Mouse (Mus musculus) gastrocnemius, adult 2 months (tissue): ENCODE results near the gene Glyctk. TPM values are rescaled to one million over a fixed set of nuclear protein-coding genes. Genes with fewer than 3 reads are reported as not detected.
A peak's percentile ranks its signal among the peaks of the same experiment; 100 is the strongest.

Source experiments
- DNase-seq: peaks from one replicate; pipeline ENCODE4 v3.0.0; 2022
- H3K27ac ChIP-seq: fragments of 200-600 bp; 2 replicates; pipeline ENCODE4 v1.8.1; 2022; ENCODE audit warnings: mild to moderate bottlenecking
- H3K4me3 ChIP-seq: fragments of 200-600 bp; 2 replicates; pipeline ENCODE4 v1.8.1; 2022; ENCODE audit warnings: mild to moderate bottlenecking, moderate library complexity
- CTCF ChIP-seq: fragments of 200-600 bp; IDR thresholded peaks from 2 replicates; pipeline ENCODE4 v1.8.1; 2022; ENCODE audit warnings: antibody characterized with exemption, mild to moderate bottlenecking, moderate library complexity
- intact Hi-C: fragments of 180-260 bp; cut with DNase I; formaldehyde crosslinking; loops from one replicate; pipeline ENCODE4 v1.15.1; 2025
- long read RNA-seq, 2 experiments: library from polyadenylated mRNA; stranded (forward); transcript quantifications; one replicate each; pipeline ENCODE4 v2.0.0; 2021
- total RNA-seq, 2 experiments: library from RNA; stranded (reverse); gene quantifications; 2 replicates each; pipeline ENCODE4 v1.2.3; 2021

The Glyctk gene
- total RNA-seq = 1 to 10 TPM in 1 of 2 experiments, under 1 TPM in 1; 0.61 to 2.8 TPM
- long read RNA-seq, experiment 1, partial matches to known transcripts = 0 of 2 reads
- long read RNA-seq, experiment 1, other reads (novel, unspliced or antisense) = 2 of 2 reads
- long read RNA-seq, experiment 2, partial matches to known transcripts = 0 of 1 reads
- long read RNA-seq, experiment 2, other reads (novel, unspliced or antisense) = 1 of 1 reads

DNA sequence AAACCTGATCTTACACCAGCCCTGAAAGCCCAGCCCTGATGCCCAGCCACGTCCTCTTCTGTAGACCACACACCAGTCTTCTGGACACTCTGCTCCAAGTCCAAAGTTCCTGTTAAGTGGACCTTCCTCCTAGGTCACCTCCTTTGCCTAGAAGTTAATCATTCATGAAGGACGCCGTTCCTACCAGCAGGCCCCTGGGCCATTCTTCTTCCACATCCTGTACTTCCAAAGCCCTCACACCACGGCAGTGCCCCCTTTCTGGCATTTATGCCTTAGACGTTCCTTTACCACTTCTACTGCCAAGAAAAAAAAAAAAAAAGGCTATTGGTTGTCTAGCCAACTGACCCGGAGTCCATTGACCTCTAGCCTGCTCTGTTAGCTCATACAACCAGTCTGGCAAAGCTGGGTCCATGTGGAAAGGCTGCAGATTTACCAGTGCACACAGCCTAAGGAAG lies at the start of gene Glyctk:
TSS of gene Glyctk (minus strand) at position 102 of the 455 bp plus-strand sequence.
- Histone ChIP-seq H3K4me3 (no peak within 1 kb of the TSS), H3K27ac (no peak within 1 kb of the TSS)
- TF ChIP-seq CTCF = no peak
- DNase-seq = no peak
- intact Hi-C loops = no loop called here

DNA sequence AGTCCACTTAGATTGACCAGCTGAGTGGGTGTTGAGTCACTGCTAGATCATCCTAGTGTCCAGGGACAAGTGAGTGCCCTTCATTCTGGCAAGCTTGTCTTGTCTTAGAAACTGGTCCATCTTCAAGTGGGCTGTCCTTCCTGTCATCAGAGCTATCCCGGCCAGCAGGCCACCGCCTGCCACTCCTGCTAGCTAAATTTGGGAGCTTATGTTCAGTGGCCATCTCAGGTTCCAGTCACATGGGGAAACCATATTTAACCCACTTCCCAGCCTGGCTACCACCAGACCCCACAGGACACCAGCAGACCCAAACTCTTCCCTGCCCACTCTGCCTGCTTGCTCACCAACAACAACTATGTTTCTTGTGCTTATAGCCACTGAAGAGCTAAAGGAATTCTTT lies 48.6 kb upstream of the Glyctk start:
- TF ChIP-seq CTCF = no peak
- DNase-seq = peak; percentile 84
- H3K4me3 ChIP-seq = peak overlapping the region; percentile 74
- intact Hi-C loops = loop anchor here (2.0 kb wide), 1 partner anchor 36 kb away; the partner anchor contains the start of gene Wdr82
- H3K27ac ChIP-seq = peak overlapping the region; percentile 98

DNA sequence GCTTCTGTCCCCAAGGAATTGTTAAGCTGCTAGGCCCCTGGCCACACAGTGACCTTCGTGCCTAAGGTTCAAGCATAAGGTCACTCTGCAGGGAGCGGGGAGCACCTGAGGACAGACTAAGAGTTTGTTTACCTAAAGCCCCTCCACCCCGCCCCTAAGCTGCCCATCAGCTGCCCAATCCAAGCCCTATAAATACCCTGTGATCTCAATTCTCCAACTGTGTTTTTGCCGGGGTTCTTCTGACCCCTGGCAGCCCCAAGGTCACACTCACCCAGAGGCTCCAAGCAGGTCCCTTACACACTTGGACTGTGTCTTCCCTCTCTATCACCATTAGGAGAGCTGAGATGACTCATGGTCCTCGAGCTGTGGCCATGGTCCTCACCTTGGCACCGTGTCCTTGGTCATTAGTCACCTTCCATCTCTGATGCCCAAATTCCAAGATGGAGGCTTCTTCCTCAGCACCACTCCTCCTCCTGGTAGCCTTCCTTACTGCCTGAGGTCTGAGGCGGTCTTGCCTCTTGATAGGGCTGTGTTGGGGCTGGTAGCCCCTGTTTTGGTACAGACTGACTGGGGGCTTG lies 47.9 kb upstream of the Glyctk start:
- intact Hi-C loops = loop anchor here (2.0 kb wide), 1 partner anchor 35 kb away; the partner anchor contains the start of gene Wdr82
- no peak for TF ChIP-seq CTCF
- DNase-seq = peak; percentile 24
- Histone ChIP-seq H3K27ac (peak overlapping the region; percentile 98), H3K4me3 (0 out of 2 replicates have a peak overlapping the region, but pooled peaks have one; percentile 7)

DNA sequence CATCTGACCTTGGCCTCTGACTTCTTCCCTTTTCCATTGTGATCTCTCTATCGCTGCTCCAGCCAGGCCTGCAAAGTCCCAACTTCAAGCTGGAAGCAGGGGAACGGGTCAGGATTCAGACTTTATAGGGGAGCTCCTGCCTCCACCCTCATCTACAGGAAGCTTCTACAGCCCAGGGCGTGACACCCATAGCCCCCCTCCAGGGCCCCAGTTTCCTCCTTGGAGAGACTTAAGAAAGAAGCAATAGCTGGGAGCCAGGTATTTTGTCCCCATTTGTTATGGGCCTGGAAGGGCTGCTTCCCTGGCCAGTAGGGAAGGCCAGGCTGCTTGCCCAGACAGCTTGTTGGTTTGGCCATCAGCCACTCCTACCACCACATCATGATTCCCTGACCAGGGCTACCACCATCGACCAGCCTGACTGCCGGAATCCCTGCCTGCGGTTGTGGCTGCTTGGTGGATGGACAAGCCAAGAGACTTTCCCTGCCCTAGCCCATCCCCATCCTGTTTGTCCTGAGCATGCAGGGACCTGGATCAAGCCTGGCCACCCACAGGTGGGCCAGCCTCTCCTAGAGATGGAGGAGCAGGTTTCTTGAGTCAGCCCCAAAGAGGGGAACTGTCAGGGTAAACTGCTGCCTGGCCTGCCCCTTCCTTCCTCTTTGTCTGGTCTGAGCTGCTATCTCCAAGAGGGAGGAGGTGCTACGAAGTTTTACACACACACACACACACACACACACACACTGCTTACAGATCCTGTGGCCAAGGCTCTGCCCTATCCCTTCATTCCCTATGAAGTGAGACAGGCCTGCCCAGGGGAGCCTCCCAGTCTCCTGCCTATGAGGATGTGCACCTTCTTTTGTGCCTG lies 46.3 kb upstream of the Glyctk start:
- H3K27ac ChIP-seq = peak overlapping the region; percentile 98
- peak overlapping the region; percentile 79 for H3K4me3 ChIP-seq
- intact Hi-C loops = no loop called here
- no peak for TF ChIP-seq CTCF
- DNase-seq = peak; percentile 64

DNA sequence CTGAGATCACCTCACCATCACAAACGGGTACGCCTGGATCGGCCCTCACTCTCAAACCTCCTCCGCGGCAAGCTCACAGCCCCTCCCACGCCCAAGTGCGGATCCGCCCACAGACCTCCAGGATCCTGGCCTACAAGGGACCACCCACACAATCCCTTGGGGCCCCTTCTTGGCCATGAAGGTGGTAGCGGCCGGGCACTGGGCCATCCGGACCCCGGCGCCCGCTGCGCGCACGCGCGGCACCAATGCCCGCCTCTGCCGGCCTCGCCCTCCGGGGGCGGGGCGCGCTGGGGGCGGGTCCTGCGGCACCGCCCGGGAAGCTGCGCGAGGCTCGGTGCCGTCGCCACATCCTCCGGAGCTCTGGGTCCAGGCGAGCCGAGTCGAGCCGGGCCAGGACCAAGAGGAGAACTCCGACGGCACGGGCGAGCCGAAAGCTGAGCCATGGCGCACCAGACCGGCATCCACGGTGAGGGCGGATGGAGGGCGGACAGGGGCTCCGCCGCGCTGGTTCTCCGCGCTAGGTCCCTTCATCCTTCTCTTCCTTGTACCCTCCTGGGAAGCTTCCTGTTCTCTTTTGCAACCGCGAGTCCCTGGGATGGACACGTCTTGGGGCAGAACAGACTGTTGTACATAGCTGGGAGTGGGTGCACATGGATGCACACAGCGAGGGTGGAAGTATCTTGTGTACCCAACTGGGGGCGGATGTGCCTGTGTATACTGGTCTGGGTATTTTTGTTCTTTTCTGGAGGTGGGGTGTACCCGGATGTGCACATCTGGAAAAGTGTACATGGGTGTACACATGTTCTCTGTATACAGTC lies 45.1 kb upstream of the Glyctk start, which contains the start of gene Twf2:
TSS of gene Twf2 (plus strand) at position 290 of the 818 bp plus-strand sequence.
- no peak for TF ChIP-seq CTCF
- intact Hi-C loops = no loop called here
- Histone ChIP-seq H3K27ac (peak within 1 kb of the TSS; percentile 98), H3K4me3 (peak within 1 kb of the TSS; percentile 79)
- DNase-seq = peak; percentile 94

DNA sequence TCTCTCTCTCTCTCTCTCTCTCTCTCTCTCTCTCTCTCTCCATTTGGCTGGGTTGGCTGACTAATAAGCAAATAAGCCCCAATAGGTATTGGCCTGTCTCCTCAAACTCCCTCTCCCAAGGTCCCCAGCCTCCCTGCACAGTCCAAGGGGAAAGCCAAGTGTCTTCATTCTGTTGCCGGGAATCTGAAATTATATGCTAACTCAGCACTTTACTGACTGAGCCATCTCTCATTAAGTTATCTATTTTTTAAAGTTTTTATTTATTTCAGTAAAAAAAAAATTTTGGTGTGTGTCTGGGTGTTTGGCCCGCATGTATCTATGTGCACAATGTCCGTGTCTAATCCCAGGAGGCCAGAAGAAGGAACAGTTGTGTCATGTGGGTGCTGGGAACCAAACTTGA lies 44.0 kb upstream of the Glyctk start:
- no peak for TF ChIP-seq CTCF
- intact Hi-C loops = no loop called here
- Histone ChIP-seq H3K27ac (peak overlapping the region; percentile 98), H3K4me3 (peak overlapping the region; percentile 79)
- no peak for DNase-seq

DNA sequence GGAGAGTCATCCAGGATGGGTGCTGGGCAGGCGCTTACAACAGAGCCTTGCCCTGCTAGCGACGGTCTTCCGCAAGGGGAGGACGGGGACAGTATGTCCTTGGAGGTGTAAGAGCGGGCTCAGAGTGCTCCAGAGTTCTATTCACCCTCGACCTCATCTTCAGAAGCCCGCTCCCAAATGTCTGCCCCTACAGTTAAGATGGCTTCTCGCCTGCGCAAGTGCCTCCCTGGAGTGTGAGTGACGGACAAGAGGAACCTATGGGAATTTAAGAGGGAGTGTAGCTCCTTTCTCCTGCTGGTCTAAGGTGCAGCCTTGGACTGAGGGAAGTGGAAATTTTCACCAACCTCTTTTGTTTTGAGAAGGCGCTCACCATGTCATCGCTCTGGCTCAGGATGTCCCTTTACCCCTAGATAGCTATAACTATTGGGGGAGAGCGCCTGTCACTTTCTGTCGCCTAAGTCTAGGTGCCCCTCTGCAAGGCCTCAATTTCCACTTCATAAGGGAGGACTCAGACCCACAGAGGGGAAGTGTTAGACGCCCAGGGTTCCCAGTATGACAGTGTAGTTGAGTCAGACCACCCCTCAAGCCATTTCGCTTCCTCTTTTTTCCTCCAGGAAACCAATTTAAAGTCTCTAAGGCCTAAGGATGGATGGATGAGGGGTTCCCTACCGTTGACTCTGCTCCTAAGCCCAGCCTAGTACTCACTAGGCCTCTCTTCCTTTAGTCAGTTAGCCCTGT lies 41.8 kb upstream of the Glyctk start, which contains the start of gene Ppm1m:
TSS of gene Ppm1m (minus strand) at position 212 of the 738 bp plus-strand sequence.
- intact Hi-C loops = no loop called here
- H3K4me3 ChIP-seq = peak within 1 kb of the TSS; percentile 87

DNA sequence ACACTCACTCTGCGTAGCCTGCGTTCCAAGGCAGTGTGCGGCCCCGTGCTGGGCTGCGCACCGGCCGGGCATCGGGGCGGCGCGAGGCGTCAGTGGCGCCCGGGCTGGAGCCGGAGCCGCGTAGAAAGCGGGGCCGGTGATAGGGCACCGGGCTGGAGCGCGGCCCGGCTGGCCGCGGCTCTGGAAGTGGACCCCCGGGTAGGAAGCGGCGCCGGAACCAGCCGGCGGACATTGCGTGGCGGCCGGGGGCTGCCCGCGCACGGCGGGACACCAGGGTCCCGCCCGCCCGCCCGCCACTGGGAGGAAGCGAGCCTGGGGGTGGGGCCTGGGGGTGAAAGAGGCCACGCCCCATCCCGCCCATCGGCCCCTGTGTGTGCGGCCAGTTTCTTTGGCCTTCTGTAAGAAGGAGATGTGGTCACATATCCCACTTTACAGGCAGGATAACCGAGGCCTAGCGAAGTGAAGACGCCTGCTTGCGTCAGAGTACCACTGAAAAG lies 41.1 kb upstream of the Glyctk start:
- H3K27ac ChIP-seq = peak overlapping the region; percentile 84
- intact Hi-C loops = no loop called here
- DNase-seq = peak; percentile 87
- no peak for TF ChIP-seq CTCF
- H3K4me3 ChIP-seq = peak overlapping the region; percentile 87

More for the DNA sequence above, 41.8 kb upstream of the Glyctk start, which contains the start of gene Ppm1m:
- TF ChIP-seq CTCF = no peak
- DNase-seq = peak; percentile 27
- peak within 1 kb of the TSS; percentile 84 for H3K27ac ChIP-seq

DNA sequence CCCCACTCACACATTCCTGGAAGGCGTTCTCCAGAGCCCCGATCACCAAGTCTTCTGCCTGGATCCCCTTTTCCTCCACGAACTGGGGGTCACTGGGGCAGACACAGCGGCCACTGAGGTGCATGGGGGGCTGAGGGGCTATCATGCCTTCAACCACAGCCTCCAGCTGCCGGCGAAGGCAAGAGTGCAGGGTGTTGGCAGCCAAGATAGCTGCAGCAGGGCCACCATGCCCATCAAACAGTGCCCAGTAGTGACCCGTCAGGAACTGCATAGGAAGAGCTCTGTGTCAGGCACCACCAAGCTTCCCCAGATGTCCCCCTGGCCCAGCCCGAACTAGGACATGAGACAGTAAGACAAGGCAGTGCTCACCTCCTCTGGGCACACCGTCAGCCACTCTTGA lies 39.8 kb upstream of the Glyctk start:
- no peak for TF ChIP-seq CTCF
- intact Hi-C loops = no loop called here
- H3K4me3 ChIP-seq = no peak overlapping the region
- DNase-seq = no peak
- no peak overlapping the region for H3K27ac ChIP-seq

DNA sequence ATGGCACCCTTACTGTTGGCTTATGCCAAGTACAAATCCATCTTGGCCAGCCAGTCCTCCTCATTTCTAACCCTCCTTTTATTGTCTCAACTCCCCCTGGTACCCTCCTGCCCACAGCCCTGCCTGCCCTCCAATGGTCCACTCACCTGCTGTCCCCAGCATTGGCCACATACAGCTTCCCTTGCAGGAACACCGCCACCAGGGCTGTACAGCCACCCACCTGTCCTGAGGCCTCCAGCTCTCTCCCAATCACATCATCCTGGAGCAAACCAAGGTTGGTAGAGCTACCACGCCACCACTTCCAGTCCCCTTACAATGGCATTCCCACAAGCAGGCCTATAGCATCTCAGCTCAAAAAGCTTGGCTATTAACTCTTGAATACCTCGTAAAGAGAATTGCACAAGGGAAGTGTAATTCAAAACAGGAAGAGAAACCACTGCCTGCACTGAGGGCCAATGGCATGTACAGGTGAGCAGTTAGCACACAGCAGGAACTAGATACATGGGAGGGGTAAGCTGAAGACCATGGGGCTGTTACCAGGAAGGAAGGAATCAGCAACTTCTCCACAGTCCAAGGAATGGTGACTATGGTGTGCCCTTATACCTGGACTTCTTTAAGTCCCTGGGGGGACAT lies 39.3 kb upstream of the Glyctk start:
- H3K4me3 ChIP-seq = no peak overlapping the region
- DNase-seq = no peak
- intact Hi-C loops = no loop called here
- no peak for TF ChIP-seq CTCF
- no peak overlapping the region for H3K27ac ChIP-seq

DNA sequence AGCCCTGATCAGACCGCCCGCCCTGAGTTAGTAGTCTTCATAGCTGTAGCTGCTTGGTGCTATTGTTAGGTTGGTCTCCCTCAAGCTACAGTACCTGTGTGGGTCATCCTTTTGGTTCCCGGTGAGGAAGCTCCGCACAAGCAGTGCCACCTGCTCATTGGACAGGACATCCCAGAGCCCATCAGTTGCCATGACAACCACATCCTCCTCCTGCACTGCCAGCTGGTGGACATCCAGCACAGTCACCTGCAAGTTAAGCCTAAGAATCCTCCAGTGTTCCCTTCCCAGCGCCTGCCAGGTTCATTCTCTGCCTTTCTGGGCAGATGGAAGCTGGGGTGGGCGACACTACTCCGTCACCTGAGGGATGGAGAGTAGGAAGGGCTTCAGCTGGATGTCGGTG lies 37.8 kb upstream of the Glyctk start:
- no peak for DNase-seq
- TF ChIP-seq CTCF = no peak
- Histone ChIP-seq H3K27ac (no peak overlapping the region), H3K4me3 (no peak overlapping the region)
- intact Hi-C loops = no loop called here
